Mouse (Mus musculus): Measurements from ENCODE around the gene Etv6.

- TF ChIP-seq CTCF (conservative IDR thresholded peaks at IDR 0.05; ENCODE audit: low read length), result no peak
- no peak for TF ChIP-seq POU5F1 (IDR thresholded peaks at IDR 0.05; ENCODE audit: borderline replicate concordance, low read length)
Observed at GRCm38 (mm10) chr6:134311346-134311745, 275.8 kb downstream of the Etv6 start.
